Mouse (Mus musculus) small intestine, adult 2 months (tissue): ENCODE results near the gene Ralgapb. TPM values are rescaled to one million over a fixed set of nuclear protein-coding genes. Genes with fewer than 3 reads are reported as not detected.
A peak's percentile ranks its signal among the peaks of the same experiment; 100 is the strongest.

Experiments used
- H3K27ac ChIP-seq: fragments of 200-500 bp; 2 replicates; pipeline ENCODE4 v1.5.1; 2012; ENCODE audit warnings: low read depth, low read length, control low read depth, inconsistent platforms; ENCODE audit not compliant: insufficient read depth
- H3K27me3 ChIP-seq: fragments of 200-500 bp; 2 replicates; pipeline ENCODE4 v1.6.1; 2012; ENCODE audit warnings: mild to moderate bottlenecking, moderate library complexity, low read length, inconsistent platforms; ENCODE audit not compliant: control insufficient read depth, insufficient read depth
- H3K36me3 ChIP-seq: fragments of 200-500 bp; 2 replicates; pipeline ENCODE4 v1.6.1; 2012; ENCODE audit warnings: mild to moderate bottlenecking, low read length, control low read depth, inconsistent platforms; ENCODE audit not compliant: control insufficient read depth, insufficient read depth
- H3K4me1 ChIP-seq: fragments of 200-500 bp; 2 replicates; pipeline ENCODE4 v1.6.1; 2012; ENCODE audit warnings: low read length, inconsistent platforms, mixed read lengths; ENCODE audit not compliant: control insufficient read depth, insufficient read depth, insufficient read length
- H3K4me3 ChIP-seq: fragments of 200-500 bp; 2 replicates; pipeline ENCODE4 v1.5.1; 2012; ENCODE audit warnings: low read depth, mild to moderate bottlenecking, control low read depth, inconsistent platforms, low read length, moderate library complexity
- CTCF ChIP-seq: fragments of 200-500 bp; IDR thresholded peaks from 2 replicates; pipeline ENCODE4 v1.5.1; 2012; ENCODE audit warnings: low read depth, mild to moderate bottlenecking, control low read depth, inconsistent platforms, low read length, moderate library complexity, mixed read lengths; ENCODE audit not compliant: insufficient replicate concordance, insufficient read length; ENCODE audit errors: extremely low read depth
- POLR2A ChIP-seq: fragments of 200-500 bp; IDR thresholded peaks from 2 replicates; pipeline ENCODE4 v1.6.1; 2012; ENCODE audit warnings: low read depth, mild to moderate bottlenecking, control low read depth, inconsistent platforms, low read length, moderate library complexity
- WGBS: fragments of 180-500 bp; shearing (Covaris S2); methylation state at CpG from one replicate; pipeline ENCODE4 v1.1.7; 2018; 5-methylcytosine and 5-hydroxymethylcytosine counted together
- polyA plus RNA-seq: library from polyadenylated mRNA; depleted of rRNA; stranded (reverse); fragments of >200 nt; gene quantifications from 2 replicates; pipeline ENCODE4 v1.2.3, GENCODE M21; 2012

Ralgapb gene
- polyA plus RNA-seq, 1 experiment = 16.4 TPM

GRCm38 (mm10) chr2:158519071-158519470 is 109.4 kb downstream of the Ralgapb start:
- WGBS = 61% methylated on average over 11 of the region's 11 CpGs
- H3K4me3 ChIP-seq = no peak overlapping the region
- H3K36me3 ChIP-seq = no peaks in the 10 kb centered on the region
- H3K27me3 ChIP-seq = no peaks in the 10 kb centered on the region
- H3K4me1 ChIP-seq = no peaks in the 10 kb centered on the region
- H3K27ac ChIP-seq = no peak overlapping the region
- TF ChIP-seq POLR2A (no peak), CTCF (no peak)

GRCm38 (mm10) chr2:158519800-158520199 is 110.2 kb downstream of the Ralgapb start:
- no peaks in the 10 kb centered on the region for H3K36me3 ChIP-seq
- TF ChIP-seq POLR2A (no peak), CTCF (no peak)
- no peak overlapping the region for H3K27ac ChIP-seq
- no peaks in the 10 kb centered on the region for H3K4me1 ChIP-seq
- H3K27me3 ChIP-seq = no peaks in the 10 kb centered on the region
- H3K4me3 ChIP-seq = no peak overlapping the region
- WGBS = 80% methylated on average over 6 of the region's 6 CpGs

GRCm38 (mm10) chr2:158523060-158523459 is 113.4 kb downstream of the Ralgapb start:
- Histone ChIP-seq H3K27ac (no peak overlapping the region), H3K4me3 (no peak overlapping the region)
- 37% methylated on average over 8 of the region's 8 CpGs for WGBS

GRCm38 (mm10) chr2:158524129-158524860 is 114.6 kb downstream of the Ralgapb start:
- Histone ChIP-seq H3K4me1 (no peaks in the 10 kb centered on the region), H3K27me3 (no peaks in the 10 kb centered on the region), H3K27ac (no peak overlapping the region), H3K4me3 (no peak overlapping the region), H3K36me3 (no peaks in the 10 kb centered on the region)
- TF ChIP-seq CTCF = no peak
- WGBS = 75% methylated on average over 16 of the region's 16 CpGs

More at GRCm38 (mm10) chr2:158523060-158523459, 113.4 kb downstream of the Ralgapb start:
- no peaks in the 10 kb centered on the region for H3K36me3 ChIP-seq
- H3K4me1 ChIP-seq = no peaks in the 10 kb centered on the region
- no peaks in the 10 kb centered on the region for H3K27me3 ChIP-seq
- TF ChIP-seq CTCF = no peak
- no peak for TF ChIP-seq POLR2A

GRCm38 (mm10) chr2:158534090-158534489 is 124.4 kb downstream of the Ralgapb start:
- TF ChIP-seq CTCF = peak; percentile 78; the same call in 1 of the 2 replicates
- TF ChIP-seq POLR2A = no peak
- Histone ChIP-seq H3K4me1 (no peaks in the 10 kb centered on the region), H3K36me3 (no peaks in the 10 kb centered on the region), H3K27ac (no peak overlapping the region), H3K4me3 (no peak overlapping the region), H3K27me3 (no peaks in the 10 kb centered on the region)
- WGBS = 4% methylated on average over 4 of the region's 4 CpGs

- WGBS = 72% methylated on average over 8 of the region's 8 CpGs
- Histone ChIP-seq H3K27ac (no peak overlapping the region), H3K4me1 (no peaks in the 10 kb centered on the region), H3K27me3 (no peaks in the 10 kb centered on the region), H3K4me3 (no peak overlapping the region), H3K36me3 (no peaks in the 10 kb centered on the region)
- TF ChIP-seq POLR2A = no peak
- no peak for TF ChIP-seq CTCF
Measured at GRCm38 (mm10) chr2:158534559-158534958, 124.9 kb downstream of the Ralgapb start.

GRCm38 (mm10) chr2:158539433-158540305 is 130.0 kb downstream of the Ralgapb start:
- Histone ChIP-seq H3K27me3 (no peaks in the 10 kb centered on the region), H3K27ac (no peak overlapping the region), H3K36me3 (no peaks in the 10 kb centered on the region), H3K4me3 (no peak overlapping the region), H3K4me1 (no peaks in the 10 kb centered on the region)
- WGBS = 51% methylated on average over 24 of the region's 24 CpGs
- TF ChIP-seq POLR2A = no peak
- no peak for TF ChIP-seq CTCF
